Mouse (Mus musculus) erythroblast, embryonic 14.5 days (primary cell): ENCODE data around the gene Cops7a. TPM values are rescaled to one million over a fixed set of nuclear protein-coding genes. Genes with fewer than 3 reads are reported as not detected.

Experiments
- H3K27me3 ChIP-seq: 2 replicates; pipeline ENCODE4 v1.6.1; 2012; ENCODE audit warnings: inconsistent platforms; ENCODE audit not compliant: control insufficient read depth
- H3K36me3 ChIP-seq: 2 replicates; pipeline ENCODE4 v1.6.1; 2012; ENCODE audit warnings: mild to moderate bottlenecking, inconsistent platforms; ENCODE audit not compliant: control insufficient read depth
- H3K4me1 ChIP-seq: 2 replicates; pipeline ENCODE4 v1.6.1; 2012; ENCODE audit warnings: inconsistent platforms; ENCODE audit not compliant: control insufficient read depth
- H3K4me3 ChIP-seq: replicated peaks from 2 replicates; pipeline ENCODE3; 2012; ENCODE audit warnings: moderate library complexity, mild to moderate bottlenecking, inconsistent platforms
- H3K9me3 ChIP-seq: 2 replicates; pipeline ENCODE4 v1.6.1; 2012; ENCODE audit warnings: low read length, inconsistent platforms, mixed read lengths; ENCODE audit not compliant: control insufficient read depth
- GATA1 ChIP-seq: IDR thresholded peaks from 2 replicates; pipeline ENCODE4 v1.6.1; 2012; ENCODE audit warnings: low read length, inconsistent platforms, mixed read lengths
- TAL1 ChIP-seq: IDR thresholded peaks from 3 replicates; pipeline ENCODE4 v1.6.1; 2012; ENCODE audit warnings: low read length, inconsistent platforms, mixed read lengths
- polyA plus RNA-seq: library from polyadenylated mRNA; stranded (reverse); fragments of >175 nt; gene quantifications from 2 replicates; pipeline ENCODE4 v1.2.3, GENCODE M21; 2012

The Cops7a gene
- polyA plus RNA-seq, 1 experiment: 2.7 TPM

DNA sequence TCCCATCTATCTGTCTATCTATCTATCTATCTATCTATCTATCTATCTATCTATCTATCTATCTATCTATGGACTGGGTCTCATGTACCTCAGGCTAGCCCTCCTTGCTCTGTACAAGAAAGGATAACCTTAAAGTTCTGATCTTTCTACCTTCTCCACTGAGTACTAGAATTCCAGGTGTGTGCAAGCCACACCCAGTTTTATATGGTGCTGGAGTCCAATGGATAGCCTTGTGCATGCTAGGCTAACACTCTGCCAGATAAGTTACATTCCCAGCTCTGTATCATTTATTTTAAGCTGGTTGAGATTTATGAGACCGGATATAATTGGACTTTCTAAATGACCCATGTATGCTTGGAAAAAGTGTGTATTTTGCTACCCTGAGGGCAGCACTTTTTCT, 23.7 kb downstream of the Cops7a start:
- H3K4me1 ChIP-seq: no peaks in the 10 kb centered on the region; the same call in 1 of the 2 replicates
- H3K27me3 ChIP-seq: 0 out of 2 replicates have a peak, but pooled peaks cover 3% of the 10 kb centered on the region
- H3K9me3 ChIP-seq: no peaks in the 10 kb centered on the region
- H3K36me3 ChIP-seq: peaks cover 15% of the 10 kb centered on the region
- TF ChIP-seq TAL1 (no peak), GATA1 (no peak)
- no peak overlapping the region for H3K4me3 ChIP-seq

GRCm38 (mm10) chr6:124938554-124938953, 26.8 kb downstream of the Cops7a start:
- Histone ChIP-seq H3K4me1 (peaks cover 2% of the 10 kb centered on the region), H3K36me3 (peaks cover 46% of the 10 kb centered on the region), H3K4me3 (no peak overlapping the region), H3K27me3 (0 out of 2 replicates have a peak, but pooled peaks cover 3% of the 10 kb centered on the region), H3K9me3 (no peaks in the 10 kb centered on the region)
- TF ChIP-seq GATA1: no peak
- no peak for TF ChIP-seq TAL1

DNA sequence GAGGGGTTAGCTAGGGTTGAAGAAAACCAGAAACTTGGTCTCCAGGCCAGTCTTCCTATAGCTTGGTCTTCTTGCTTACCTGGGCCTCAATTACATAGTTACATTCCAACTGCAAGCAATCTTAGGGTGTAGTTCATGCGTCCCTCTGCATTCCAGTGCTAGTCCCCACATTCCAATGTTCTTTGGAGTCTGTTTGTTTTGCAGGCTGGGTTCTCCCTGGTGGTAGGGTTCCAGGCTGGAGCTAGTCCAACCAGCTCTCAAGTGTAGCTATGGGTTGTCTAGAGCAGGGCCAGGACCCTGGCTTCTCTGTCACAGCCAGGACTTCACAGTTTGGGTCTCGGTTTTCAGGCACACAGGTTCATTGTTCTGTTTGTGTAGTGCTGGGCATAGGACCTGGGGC, 27.8 kb downstream of the Cops7a start:
- no peak for TF ChIP-seq GATA1
- TF ChIP-seq TAL1: no peak
- no peaks in the 10 kb centered on the region for H3K9me3 ChIP-seq
- peaks cover 53% of the 10 kb centered on the region for H3K36me3 ChIP-seq
- no peaks in the 10 kb centered on the region for H3K27me3 ChIP-seq
- H3K4me3 ChIP-seq: no peak overlapping the region
- peaks cover 7% of the 10 kb centered on the region for H3K4me1 ChIP-seq

- Histone ChIP-seq H3K4me1 (peaks cover 16% of the 10 kb centered on the region), H3K36me3 (peaks cover 57% of the 10 kb centered on the region), H3K27me3 (no peaks in the 10 kb centered on the region), H3K9me3 (no peaks in the 10 kb centered on the region), H3K4me3 (no peak overlapping the region)
- TF ChIP-seq GATA1: no peak
- TF ChIP-seq TAL1: no peak
Measured at GRCm38 (mm10) chr6:124936681-124937080, 28.7 kb downstream of the Cops7a start.

- H3K9me3 ChIP-seq: no peaks in the 10 kb centered on the region
- H3K27me3 ChIP-seq: no peaks in the 10 kb centered on the region
- no peak overlapping the region for H3K4me3 ChIP-seq
- H3K4me1 ChIP-seq: peaks cover 29% of the 10 kb centered on the region
- H3K36me3 ChIP-seq: peaks cover 57% of the 10 kb centered on the region
- TF ChIP-seq GATA1: no peak
- TF ChIP-seq TAL1: no peak
Measured at GRCm38 (mm10) chr6:124934670-124935069, 30.7 kb downstream of the Cops7a start.

GRCm38 (mm10) chr6:124933127-124933526, 32.2 kb downstream of the Cops7a start:
- Histone ChIP-seq H3K4me3 (no peak overlapping the region), H3K4me1 (peaks cover 31% of the 10 kb centered on the region), H3K9me3 (no peaks in the 10 kb centered on the region), H3K36me3 (peaks cover 54% of the 10 kb centered on the region), H3K27me3 (no peaks in the 10 kb centered on the region)
- TF ChIP-seq GATA1 (no peak), TAL1 (no peak)

DNA sequence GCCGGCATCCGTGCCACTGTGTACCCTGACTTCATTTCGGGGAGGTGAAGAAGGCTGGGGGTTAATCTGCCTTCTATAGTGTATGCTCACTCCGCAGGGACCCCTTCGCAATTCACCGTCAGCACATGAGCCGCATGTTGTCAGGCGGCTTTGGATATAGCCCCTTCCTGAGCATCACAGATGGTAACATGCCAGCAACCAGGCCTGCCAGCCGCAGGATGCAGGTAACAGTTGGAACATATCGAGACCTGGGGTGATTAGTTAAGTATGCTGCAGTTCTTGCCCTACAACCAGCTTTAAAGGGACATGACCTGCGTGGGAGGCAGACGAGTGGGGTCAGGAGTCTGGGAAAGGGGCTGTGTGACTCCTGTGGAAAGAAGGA, 33.0 kb downstream of the Cops7a start:
- H3K36me3 ChIP-seq: peaks cover 47% of the 10 kb centered on the region
- peak overlapping the region; percentile 97 for H3K4me3 ChIP-seq
- peaks cover 31% of the 10 kb centered on the region for H3K4me1 ChIP-seq
- TF ChIP-seq TAL1: no peak
- TF ChIP-seq GATA1: no peak
- H3K9me3 ChIP-seq: no peaks in the 10 kb centered on the region
- H3K27me3 ChIP-seq: no peaks in the 10 kb centered on the region

DNA sequence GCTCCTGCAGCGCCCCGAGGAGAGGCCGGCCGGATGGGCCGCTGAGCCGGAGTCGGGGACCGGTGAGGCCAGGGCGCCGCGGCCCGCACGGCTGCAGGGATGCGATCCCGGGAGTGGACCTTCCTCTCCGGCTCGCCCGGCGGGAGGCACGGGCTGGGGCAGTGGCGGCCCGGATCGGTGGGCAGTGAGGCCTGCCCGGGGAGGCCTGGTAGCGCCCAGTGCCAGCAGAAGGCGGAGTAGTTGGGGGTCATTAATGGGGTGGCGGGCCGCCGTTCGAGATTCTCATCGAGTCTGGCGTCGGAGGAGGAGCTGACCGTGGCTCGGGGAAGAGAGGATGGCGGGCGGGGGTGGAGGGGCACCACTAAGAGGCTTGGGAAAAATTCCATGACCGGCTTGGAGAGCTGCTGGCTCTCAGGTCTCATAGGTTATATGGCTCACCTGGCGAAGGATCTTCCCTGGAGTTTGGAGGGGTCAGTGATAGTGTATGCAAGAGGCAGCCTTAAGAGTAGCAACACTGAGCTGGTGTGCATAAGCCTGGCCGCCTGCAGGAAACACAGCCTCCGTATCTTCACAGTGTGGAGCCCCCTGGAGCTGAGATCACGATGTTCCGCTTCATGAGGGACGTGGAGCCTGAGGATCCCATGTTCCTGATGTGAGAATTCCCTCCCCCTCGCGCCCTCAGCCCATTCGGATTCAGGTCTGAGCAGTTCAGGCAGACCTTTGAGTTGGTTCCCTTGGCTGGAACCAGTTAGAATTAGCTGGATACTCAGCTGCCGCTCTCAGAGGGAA, 33.6 kb downstream of the Cops7a start:
- no peaks in the 10 kb centered on the region for H3K9me3 ChIP-seq
- TF ChIP-seq TAL1 (no peak), GATA1 (no peak)
- H3K4me3 ChIP-seq: peak overlapping the region; percentile 97
- H3K27me3 ChIP-seq: no peaks in the 10 kb centered on the region
- peaks cover 31% of the 10 kb centered on the region for H3K4me1 ChIP-seq
- peaks cover 43% of the 10 kb centered on the region for H3K36me3 ChIP-seq

DNA sequence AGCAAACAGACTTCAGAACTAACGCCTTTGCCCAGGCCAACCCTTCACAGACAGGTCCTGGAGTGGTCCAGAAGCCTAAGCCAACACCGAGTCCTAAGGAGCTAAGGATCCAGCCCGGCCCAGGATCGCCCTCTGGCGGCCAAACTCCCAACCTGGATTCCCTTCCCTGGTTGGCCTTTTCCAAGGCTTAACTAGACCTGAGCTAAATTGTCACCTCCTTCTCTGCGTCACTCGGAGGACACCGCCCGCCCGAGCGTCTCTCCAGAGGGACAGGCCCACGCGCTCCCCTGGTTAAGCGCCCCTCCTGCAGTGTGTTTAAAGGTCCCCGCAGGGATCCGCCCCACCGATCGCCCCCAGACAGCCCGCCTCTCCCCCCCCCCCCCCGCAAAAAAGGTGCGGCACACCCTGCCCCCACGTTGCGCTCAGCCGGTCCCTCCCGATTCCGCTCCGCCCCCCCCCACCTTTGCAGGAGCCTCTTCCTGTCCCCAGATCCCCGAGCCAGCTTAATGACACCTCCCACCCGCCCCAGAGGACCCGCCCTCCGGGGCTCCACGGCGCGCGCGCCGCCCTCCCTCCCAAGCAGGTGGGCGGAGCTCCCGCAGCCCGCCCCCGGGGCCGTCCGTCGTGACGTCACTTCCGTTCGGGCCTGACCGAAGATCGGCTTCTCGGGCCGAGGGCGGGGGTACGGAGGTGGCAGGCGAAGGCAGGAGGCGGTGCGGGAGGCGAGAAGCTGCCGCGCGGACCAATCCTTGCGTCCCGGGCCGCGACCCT, 34.4 kb downstream of the Cops7a start, which contains the start of gene Mlf2:
Mlf2 (plus strand) TSS at position 633 of the 771 bp plus-strand sequence.
- Histone ChIP-seq H3K4me3 (peak within 1 kb of the TSS; percentile 97), H3K36me3 (peaks cover 35% of the 10 kb centered on the region)
- TF ChIP-seq TAL1 (no peak), GATA1 (no peak)

More for the DNA sequence above, 34.4 kb downstream of the Cops7a start, which contains the start of gene Mlf2:
- H3K27me3 ChIP-seq: peaks cover 2% of the 10 kb centered on the region; the same call in 1 of the 2 replicates
- peaks cover 31% of the 10 kb centered on the region for H3K4me1 ChIP-seq
- no peaks in the 10 kb centered on the region for H3K9me3 ChIP-seq
